Mouse (Mus musculus) midbrain, embryonic 11.5 days (tissue): Measurements from ENCODE around the gene C530008M17Rik. TPM values are rescaled to one million over a fixed set of nuclear protein-coding genes. Genes with fewer than 3 reads are reported as not detected.
A peak's percentile ranks its signal among the peaks of the same experiment; 100 is the strongest.

Experiments
- ATAC-seq: fragments of 200-750 bp; cut with Nextera tagmentation; 2 replicates; pipeline ENCODE4 v1.8.0; 2017; ENCODE audit warnings: moderate TSS enrichment, moderate library complexity; ENCODE audit not compliant: low FRiP score
- DNase-seq: peaks from one replicate; pipeline ENCODE4 v3.0.0; 2015; ENCODE audit warnings: low spot score; ENCODE audit errors: missing footprints
- H3K27ac ChIP-seq: fragments of 300-500 bp; sonication (generic); 2 replicates; pipeline ENCODE4 v1.5.1; 2014; ENCODE audit warnings: low read depth, low read length
- H3K27me3 ChIP-seq: fragments of 300-500 bp; sonication (generic); 2 replicates; pipeline ENCODE4 v1.6.1; 2014; ENCODE audit warnings: mild to moderate bottlenecking, low read length, moderate library complexity, mixed read lengths; ENCODE audit not compliant: control insufficient read depth, insufficient read depth
- H3K36me3 ChIP-seq: fragments of 300-500 bp; sonication (generic); 2 replicates; pipeline ENCODE4 v1.6.1; 2014; ENCODE audit warnings: mild to moderate bottlenecking, low read length, moderate library complexity, mixed read lengths; ENCODE audit not compliant: control insufficient read depth, insufficient read depth
- H3K4me1 ChIP-seq: fragments of 300-500 bp; sonication (generic); 2 replicates; pipeline ENCODE4 v1.6.1; 2014; ENCODE audit warnings: low read length; ENCODE audit not compliant: control insufficient read depth, insufficient read depth
- H3K4me2 ChIP-seq: fragments of 300-500 bp; sonication (generic); 2 replicates; pipeline ENCODE4 v1.6.1; 2014; ENCODE audit warnings: mild to moderate bottlenecking, moderate library complexity
- H3K4me3 ChIP-seq: fragments of 300-500 bp; sonication (generic); 2 replicates; pipeline ENCODE4 v1.5.1; 2014; ENCODE audit warnings: low read depth, low read length
- H3K9ac ChIP-seq: fragments of 300-500 bp; sonication (generic); 2 replicates; pipeline ENCODE4 v1.6.1; 2014; ENCODE audit warnings: low read length
- H3K9me3 ChIP-seq: fragments of 300-500 bp; sonication (generic); 2 replicates; pipeline ENCODE4 v1.6.1; 2016; ENCODE audit warnings: low read length; ENCODE audit not compliant: control insufficient read depth
- WGBS: fragments of 180-500 bp; shearing (Covaris S2); extraction: QIAGEN DNeasy Blood & Tissue Kit; methylation state at CpG from one replicate; pipeline ENCODE4 v1.1.7; 2014; 5-methylcytosine and 5-hydroxymethylcytosine counted together
- polyA plus RNA-seq: library from polyadenylated mRNA; unstranded; fragments of >200 nt; fragmentation: Nextera tagmentation; extraction: Ambion mirVana; gene quantifications from 2 replicates; pipeline ENCODE4 v1.2.1, GENCODE M21; 2014

The C530008M17Rik gene
- polyA plus RNA-seq, 1 experiment from 2014 or later: 33.0 TPM

DNA sequence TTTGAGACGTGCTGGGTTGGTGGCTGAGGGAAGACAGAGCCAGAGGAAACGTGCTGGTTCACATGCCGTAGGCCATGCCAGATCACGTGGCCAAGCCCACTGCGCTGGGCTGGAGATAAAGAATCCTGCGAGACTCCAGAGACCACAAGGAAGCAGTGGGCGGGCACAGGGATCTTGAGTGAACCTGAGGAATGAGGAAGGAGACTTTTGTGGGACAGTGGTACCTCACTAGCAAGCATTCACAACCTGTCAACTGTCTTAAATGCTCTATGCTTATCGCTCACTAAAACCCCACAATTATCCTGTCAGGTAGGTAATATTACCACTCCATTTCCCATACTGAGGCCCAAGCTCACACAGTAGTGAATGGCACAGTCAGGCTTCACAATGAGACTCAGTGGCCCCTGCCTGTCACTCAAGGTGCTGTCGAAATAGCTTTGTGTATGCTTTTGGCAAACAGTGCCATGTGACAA lies 88.5 kb downstream of the C530008M17Rik start:
- WGBS: 93% methylated on average over 9 of the region's 9 CpGs
- H3K9me3 ChIP-seq: no peaks in the 10 kb centered on the region
- H3K27me3 ChIP-seq: no peaks in the 10 kb centered on the region
- no peaks in the 10 kb centered on the region for H3K36me3 ChIP-seq
- DNase-seq (peak; percentile 8), ATAC-seq (no peak)
- H3K9ac ChIP-seq: no peak overlapping the region
- no peaks in the 10 kb centered on the region for H3K4me1 ChIP-seq
- H3K27ac ChIP-seq: no peak overlapping the region
- H3K4me2 ChIP-seq: no peak overlapping the region
- H3K4me3 ChIP-seq: no peak overlapping the region

DNA sequence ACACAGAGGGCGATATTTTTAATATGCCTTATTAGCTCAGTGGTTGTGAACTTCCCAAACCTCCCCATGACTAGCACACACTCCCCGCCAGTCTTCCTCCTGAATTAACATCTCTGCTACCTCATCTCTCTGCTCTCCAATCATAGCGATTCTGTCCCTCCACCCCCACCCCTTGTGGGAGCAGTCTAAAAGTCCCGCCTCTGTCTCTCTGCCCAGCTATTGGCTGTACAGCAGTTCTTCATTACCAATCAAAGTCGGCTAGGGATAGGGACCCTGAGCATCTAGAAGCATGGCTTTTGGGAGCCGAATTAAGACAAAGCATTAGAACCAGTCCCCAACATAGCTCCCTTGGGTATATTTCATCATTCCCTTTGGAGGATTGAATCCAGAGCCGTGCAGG lies 91.5 kb downstream of the C530008M17Rik start:
- Histone ChIP-seq H3K4me3 (no peak overlapping the region), H3K27me3 (no peaks in the 10 kb centered on the region), H3K9ac (no peak overlapping the region), H3K36me3 (no peaks in the 10 kb centered on the region), H3K4me2 (no peak overlapping the region), H3K4me1 (no peaks in the 10 kb centered on the region; the same call in 1 of the 2 replicates), H3K27ac (no peak overlapping the region), H3K9me3 (no peaks in the 10 kb centered on the region)
- 65% methylated on average over 7 of the region's 7 CpGs for WGBS
- DNase-seq (peak; percentile 69), ATAC-seq (peak; percentile 58; the same call in 1 of the 2 replicates)

DNA sequence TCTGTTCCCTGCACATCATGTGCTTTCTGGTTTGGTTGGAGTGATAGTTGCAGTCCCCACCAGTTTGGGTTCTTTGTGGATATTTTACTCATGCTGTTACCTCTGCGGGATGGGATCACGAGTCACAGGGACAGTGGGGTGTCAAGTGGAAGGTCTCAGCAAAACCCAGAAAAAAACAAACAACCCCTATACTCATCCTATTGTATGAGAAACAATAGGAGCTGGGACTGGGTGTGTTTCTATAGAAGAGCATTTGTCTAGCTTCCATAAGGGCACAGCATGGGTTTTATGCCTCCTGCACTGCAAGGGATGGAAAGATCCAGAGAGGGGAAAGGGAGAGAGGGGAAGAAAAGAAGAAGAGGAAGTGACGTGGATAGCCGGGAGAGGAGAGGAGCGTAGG lies 96.0 kb downstream of the C530008M17Rik start:
- WGBS: 50% methylated on average over 5 of the region's 5 CpGs
- H3K4me2 ChIP-seq: no peak overlapping the region
- no peak overlapping the region for H3K9ac ChIP-seq
- H3K9me3 ChIP-seq: no peaks in the 10 kb centered on the region
- H3K27ac ChIP-seq: no peak overlapping the region
- ATAC-seq (no peak), DNase-seq (peak; percentile 74)
- H3K27me3 ChIP-seq: no peaks in the 10 kb centered on the region
- H3K4me3 ChIP-seq: no peak overlapping the region
- no peaks in the 10 kb centered on the region for H3K36me3 ChIP-seq
- H3K4me1 ChIP-seq: no peaks in the 10 kb centered on the region; the same call in 1 of the 2 replicates

DNA sequence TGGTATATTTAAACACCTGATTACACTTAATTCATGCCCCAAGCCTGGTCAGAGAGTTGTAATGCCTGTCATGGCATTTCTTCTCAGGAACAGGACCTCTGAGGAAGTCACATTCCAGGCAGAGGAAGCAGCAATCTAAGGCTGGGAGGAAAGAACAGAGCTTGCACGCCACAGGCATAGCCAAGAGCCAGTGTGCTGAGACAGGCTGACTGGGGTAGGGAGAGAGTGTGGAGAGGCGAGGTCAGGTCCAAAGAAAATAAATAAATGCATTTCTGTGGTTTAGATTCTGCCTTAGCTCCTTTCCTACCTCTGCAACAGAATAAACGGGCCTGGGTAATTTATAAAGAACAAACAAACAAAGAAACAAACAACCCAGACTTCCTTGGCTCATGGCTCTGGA lies 104.0 kb downstream of the C530008M17Rik start:
- H3K4me1 ChIP-seq: peaks cover 3% of the 10 kb centered on the region
- H3K27ac ChIP-seq: no peak overlapping the region
- no peak for ATAC-seq

DNA sequence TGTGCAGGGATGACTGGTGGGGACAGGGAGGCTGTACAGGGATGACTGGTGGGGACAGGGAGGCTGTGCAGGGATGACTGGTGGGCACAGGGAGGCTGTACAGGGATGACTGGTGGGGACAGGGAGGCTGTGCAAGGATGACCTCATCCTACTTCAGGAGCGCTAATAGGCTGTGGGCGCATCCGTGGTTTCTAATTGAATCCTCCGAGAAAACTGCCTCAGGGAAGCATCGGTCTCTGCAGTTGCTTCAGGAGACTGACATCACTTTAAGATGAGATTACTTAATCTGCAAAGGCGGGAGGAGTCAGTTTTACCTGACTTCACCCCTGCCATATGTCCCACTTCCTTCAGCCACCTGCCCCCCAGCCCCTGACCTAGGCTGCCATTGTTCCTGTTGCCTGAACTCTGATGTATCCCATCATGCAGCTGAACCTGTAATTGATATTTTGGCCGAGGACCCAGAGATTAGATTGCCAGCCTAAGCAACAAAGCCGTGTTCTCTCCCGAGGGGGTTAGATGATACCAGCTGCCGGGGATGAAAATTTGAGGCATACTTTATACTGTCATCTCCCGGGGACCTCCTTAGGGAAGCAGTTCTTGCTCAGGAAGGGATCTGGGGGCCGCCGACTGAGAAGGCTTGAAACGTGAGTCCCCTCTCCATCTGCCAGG lies 105.9 kb downstream of the C530008M17Rik start:
- peak; percentile 36; the same call in 1 of the 2 replicates for ATAC-seq
- no peak for DNase-seq
- Histone ChIP-seq H3K4me1 (peaks cover 3% of the 10 kb centered on the region), H3K27me3 (no peaks in the 10 kb centered on the region), H3K4me2 (no peak overlapping the region), H3K36me3 (peaks cover 7% of the 10 kb centered on the region), H3K27ac (peak overlapping the region; percentile 17; the same call in 1 of the 2 replicates), H3K9ac (no peak overlapping the region), H3K9me3 (no peaks in the 10 kb centered on the region), H3K4me3 (no peak overlapping the region)
- 68% methylated on average over 14 of the region's 14 CpGs for WGBS

More for the DNA sequence above, 104.0 kb downstream of the C530008M17Rik start:
- Histone ChIP-seq H3K4me2 (no peak overlapping the region), H3K4me3 (no peak overlapping the region), H3K9ac (no peak overlapping the region), H3K27me3 (no peaks in the 10 kb centered on the region), H3K9me3 (no peaks in the 10 kb centered on the region), H3K36me3 (peaks cover 3% of the 10 kb centered on the region; the same call in 1 of the 2 replicates)
- WGBS: 71% methylated on average over 3 of the region's 3 CpGs
- DNase-seq: peak; percentile 79

DNA sequence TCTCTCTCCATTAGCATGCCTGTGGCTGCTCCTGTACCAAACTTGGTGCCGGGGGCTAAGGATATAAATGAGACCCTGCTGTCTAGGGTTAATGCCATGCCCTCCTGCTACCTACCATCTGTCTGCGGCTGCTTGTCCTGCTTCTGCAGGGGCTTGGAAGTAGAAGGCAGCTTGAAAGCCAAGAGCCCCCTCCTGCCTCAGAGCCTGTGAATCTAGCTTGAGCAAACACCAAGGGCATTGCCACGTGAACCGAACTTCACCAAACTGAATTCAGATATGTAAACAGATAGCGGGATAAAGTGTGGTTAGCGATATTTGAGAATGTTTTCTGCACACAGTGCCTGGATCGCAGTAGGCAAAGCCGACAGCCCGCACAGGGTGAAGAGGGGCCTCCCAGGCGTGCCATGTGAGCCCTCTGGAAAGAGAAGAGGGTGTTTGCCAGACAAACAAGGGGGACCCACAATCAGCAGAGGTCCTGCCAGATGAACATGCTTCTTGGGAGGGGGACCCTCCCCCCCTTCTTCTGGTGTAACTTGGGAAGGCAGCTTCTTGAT lies 106.9 kb downstream of the C530008M17Rik start:
- DNase-seq: no peak
- peaks cover 7% of the 10 kb centered on the region for H3K36me3 ChIP-seq
- 70% methylated on average over 10 of the region's 10 CpGs for WGBS
- peaks cover 3% of the 10 kb centered on the region for H3K4me1 ChIP-seq
- H3K27ac ChIP-seq: 0 out of 2 replicates have a peak overlapping the region, but pooled peaks have one; percentile 6
- peak; percentile 75 for ATAC-seq
- no peaks in the 10 kb centered on the region for H3K27me3 ChIP-seq
- H3K4me3 ChIP-seq: no peak overlapping the region
- no peaks in the 10 kb centered on the region for H3K9me3 ChIP-seq
- H3K9ac ChIP-seq: no peak overlapping the region
- H3K4me2 ChIP-seq: no peak overlapping the region

DNA sequence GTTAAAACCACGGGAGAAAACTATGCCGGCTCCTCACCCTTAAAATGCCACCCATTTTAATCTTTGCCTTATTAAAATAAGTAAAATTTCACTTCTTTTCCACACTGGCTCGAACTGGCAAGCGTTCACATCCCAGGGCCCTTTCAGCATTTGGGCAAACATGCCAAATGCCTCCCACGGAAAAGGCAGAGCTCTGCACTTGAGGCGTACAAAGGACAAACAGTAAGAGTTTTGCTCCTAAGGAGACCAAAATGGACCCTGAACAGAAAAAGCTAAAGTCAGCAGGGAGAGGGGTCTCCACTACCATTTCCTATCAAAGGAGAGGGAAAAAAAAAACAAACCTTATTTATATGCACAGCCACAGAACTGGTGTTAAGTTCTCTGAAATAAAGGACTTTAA lies 107.4 kb downstream of the C530008M17Rik start:
- no peak overlapping the region for H3K4me2 ChIP-seq
- DNase-seq: no peak
- no peaks in the 10 kb centered on the region for H3K9me3 ChIP-seq
- no peak for ATAC-seq
- peaks cover 7% of the 10 kb centered on the region for H3K36me3 ChIP-seq
- peaks cover 3% of the 10 kb centered on the region for H3K4me1 ChIP-seq
- no peaks in the 10 kb centered on the region for H3K27me3 ChIP-seq
- no peak overlapping the region for H3K4me3 ChIP-seq
- no peak overlapping the region for H3K9ac ChIP-seq
- H3K27ac ChIP-seq: 0 out of 2 replicates have a peak overlapping the region, but pooled peaks have one; percentile 6
- WGBS: 81% methylated on average over 6 of the region's 6 CpGs

DNA sequence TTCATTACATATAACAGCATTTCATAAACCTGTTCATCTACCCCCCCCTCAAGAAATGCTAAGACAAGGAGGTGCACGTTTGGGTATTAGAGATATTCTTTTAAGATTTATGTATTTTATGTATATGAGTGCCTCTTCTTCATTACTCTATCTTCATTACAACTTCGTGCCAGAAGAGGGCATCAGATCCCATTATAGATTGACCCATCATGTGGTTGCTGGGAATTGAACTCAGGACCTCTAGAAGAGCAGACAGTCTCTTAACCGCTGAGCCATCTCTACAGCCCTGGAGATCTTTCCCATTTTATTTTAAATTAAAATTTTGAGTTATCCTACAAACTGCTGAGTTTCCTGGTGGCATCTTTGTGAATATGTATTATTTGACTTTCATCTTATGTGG lies 112.7 kb downstream of the C530008M17Rik start:
- Histone ChIP-seq H3K4me2 (no peak overlapping the region), H3K4me1 (peaks cover 3% of the 10 kb centered on the region; the same call in 1 of the 2 replicates), H3K36me3 (peaks cover 5% of the 10 kb centered on the region; the same call in 1 of the 2 replicates), H3K27ac (no peak overlapping the region), H3K9me3 (no peaks in the 10 kb centered on the region), H3K4me3 (no peak overlapping the region), H3K9ac (no peak overlapping the region), H3K27me3 (no peaks in the 10 kb centered on the region)
- DNase-seq: peak; percentile 51
- no peak for ATAC-seq
- 78% methylated on average over 3 of the region's 3 CpGs for WGBS

DNA sequence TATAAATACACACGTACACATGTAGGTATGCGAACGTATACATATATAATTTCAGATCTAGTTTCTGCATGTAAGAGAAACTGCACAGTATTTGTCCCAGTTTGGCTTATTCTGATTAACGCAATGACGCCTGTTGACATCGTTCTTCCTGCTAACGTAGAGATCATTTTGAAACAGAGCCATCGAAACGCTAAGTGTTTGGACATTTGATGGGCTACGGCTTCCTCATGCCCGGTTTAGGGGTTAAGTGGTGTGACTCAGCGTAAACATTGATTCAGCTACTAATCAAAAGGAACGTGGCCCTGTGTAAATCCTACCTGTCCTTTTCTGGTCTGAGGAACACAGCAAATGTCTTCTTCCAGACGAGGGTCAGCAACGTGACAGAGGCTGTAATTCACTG lies 113.3 kb downstream of the C530008M17Rik start:
- Histone ChIP-seq H3K9me3 (no peaks in the 10 kb centered on the region), H3K9ac (no peak overlapping the region), H3K4me2 (no peak overlapping the region), H3K27me3 (no peaks in the 10 kb centered on the region), H3K36me3 (peaks cover 5% of the 10 kb centered on the region; the same call in 1 of the 2 replicates), H3K4me1 (0 out of 2 replicates have a peak, but pooled peaks cover under 1% of the 10 kb centered on the region), H3K4me3 (no peak overlapping the region), H3K27ac (no peak overlapping the region)
- ATAC-seq (no peak), DNase-seq (no peak)
- 93% methylated on average over 15 of the region's 15 CpGs for WGBS
